Mouse (Mus musculus): Measurements from ENCODE around the gene Pcid2. TPM values are rescaled to one million over a fixed set of nuclear protein-coding genes. Genes with fewer than 3 reads are reported as not detected.
A peak's percentile ranks its signal among the peaks of the same experiment; 100 is the strongest.
"Not testable (repeated sequence)": the region's sequence is repeated elsewhere in the genome, so short reads cannot be mapped to it uniquely, and the experiment has no call there.

The Pcid2 gene
- 10 to 100 TPM in 22 of 26 experiments, 1 to 10 TPM in 4; 7.5 to 42.8 (median 15.3) TPM for total RNA-seq (2018; cell fraction: chromatin; rRNA removed)
- 10 to 100 TPM; 12.0 to 16.1 (median 13.8) TPM for total RNA-seq (2018; cell fraction: cytosol; rRNA removed)
- 10 to 100 TPM in 21 of 26 experiments, 1 to 10 TPM in 5; 8.4 to 25.9 (median 14.2) TPM for total RNA-seq (2018; cell fraction: nucleus; rRNA removed)
- polyA plus RNA-seq (2018): 10.7 to 16.7 TPM (median 13.2 TPM) in 3 replicates

- H3K27ac ChIP-seq: peak within 1 kb of the TSS; percentile 58
- no peaks in the 10 kb centered on the region for H3K36me3 ChIP-seq (ENCODE audit: inconsistent target)
- WGBS (ENCODE audit: missing documents): 1% methylated on average over 73 of the region's 87 CpGs
- H3K79me2 ChIP-seq (ENCODE audit: inconsistent target): peaks cover 86% of the 10 kb centered on the region
- peak within 1 kb of the TSS; percentile 88 for H3K4me3 ChIP-seq (ENCODE audit: inconsistent target)
These were observed at the start of gene Pcid2, which contains the start of gene Cul4a for GRCm38 (mm10) chr8:13105087-13105881. Gene Pcid2 (minus strand): TSS chr8:13105459. Gene Cul4a (plus strand): TSS chr8:13105621.

GRCm38 (mm10) chr8:13154099-13154498, 48.8 kb upstream of the Pcid2 start:
- WGBS (ENCODE audit: missing documents): 88% methylated on average over 9 of the region's 9 CpGs
- peaks cover 2% of the 10 kb centered on the region; the same call in 1 of the 2 replicates for H3K36me3 ChIP-seq (ENCODE audit: inconsistent target)
- peak overlapping the region; percentile 93 for H3K27ac ChIP-seq
- peaks cover 6% of the 10 kb centered on the region; the same call in 1 of the 2 replicates for H3K79me2 ChIP-seq (ENCODE audit: inconsistent target)
- H3K4me3 ChIP-seq (ENCODE audit: inconsistent target): no peak overlapping the region

- peaks cover 6% of the 10 kb centered on the region; the same call in 1 of the 2 replicates for H3K79me2 ChIP-seq (ENCODE audit: inconsistent target)
- 100% methylated on average over 2 of the region's 2 CpGs for WGBS (ENCODE audit: missing documents)
- H3K4me3 ChIP-seq (ENCODE audit: inconsistent target): no peak overlapping the region
- H3K36me3 ChIP-seq (ENCODE audit: inconsistent target): peaks cover 27% of the 10 kb centered on the region; the same call in 1 of the 2 replicates
- no peak overlapping the region for H3K27ac ChIP-seq
These were observed 45.7 kb upstream of the Pcid2 start for GRCm38 (mm10) chr8:13150929-13151328.

DNA sequence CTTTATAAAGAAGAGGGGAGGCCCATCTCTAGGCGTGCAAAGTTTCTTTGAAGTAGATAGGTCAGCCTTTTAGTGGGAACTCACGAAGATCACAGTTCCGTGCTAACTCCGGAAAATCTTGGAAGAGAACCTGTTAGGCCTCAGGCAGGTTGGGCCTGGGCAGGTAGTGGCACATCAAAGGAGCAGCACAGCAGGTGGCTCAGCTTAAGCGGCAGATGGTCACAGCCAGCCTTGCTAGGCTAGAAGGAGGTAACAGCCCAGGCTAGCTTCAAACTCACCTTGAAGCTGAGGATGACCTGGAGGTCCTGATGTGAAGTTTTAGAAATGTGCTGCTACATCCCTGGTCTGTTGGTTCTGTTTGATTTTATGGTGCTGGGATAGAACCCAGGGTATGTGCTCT, 44.6 kb upstream of the Pcid2 start:
- Histone ChIP-seq H3K36me3 (ENCODE audit: inconsistent target) (peaks cover 38% of the 10 kb centered on the region; the same call in 1 of the 2 replicates), H3K4me3 (ENCODE audit: inconsistent target) (no peak overlapping the region), H3K27ac (no peak overlapping the region), H3K79me2 (ENCODE audit: inconsistent target) (peaks cover 6% of the 10 kb centered on the region; the same call in 1 of the 2 replicates)
- WGBS (ENCODE audit: missing documents): 98% methylated on average over 5 of the region's 5 CpGs

DNA sequence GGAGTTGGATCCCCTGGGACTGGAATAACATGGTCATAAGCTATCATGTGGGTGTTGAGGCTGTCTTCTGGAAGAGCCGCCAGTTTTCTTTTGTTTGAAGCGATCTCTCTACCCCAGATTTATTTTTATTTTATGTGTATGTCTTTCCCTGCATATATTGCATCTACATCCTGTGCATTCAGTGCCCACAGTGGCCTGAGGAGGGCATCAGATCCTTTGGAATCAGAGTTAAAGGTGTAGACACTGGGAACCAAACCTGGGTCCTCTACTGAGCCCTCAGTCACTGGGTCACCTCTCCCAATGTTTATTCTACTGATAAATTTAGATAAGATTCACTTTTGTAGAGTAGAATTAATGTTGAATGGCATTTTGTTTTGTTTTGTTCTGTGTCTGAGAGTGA, 44.0 kb upstream of the Pcid2 start:
- 100% methylated on average over 2 of the region's 2 CpGs for WGBS (ENCODE audit: missing documents)
- peaks cover 43% of the 10 kb centered on the region; the same call in 1 of the 2 replicates for H3K36me3 ChIP-seq (ENCODE audit: inconsistent target)
- H3K79me2 ChIP-seq (ENCODE audit: inconsistent target): peaks cover 6% of the 10 kb centered on the region; the same call in 1 of the 2 replicates
- H3K4me3 ChIP-seq (ENCODE audit: inconsistent target): no peak overlapping the region
- H3K27ac ChIP-seq: no peak overlapping the region

GRCm38 (mm10) chr8:13148476-13148875, 43.2 kb upstream of the Pcid2 start:
- peaks cover 3% of the 10 kb centered on the region; the same call in 1 of the 2 replicates for H3K79me2 ChIP-seq (ENCODE audit: inconsistent target)
- H3K4me3 ChIP-seq (ENCODE audit: inconsistent target): no peak overlapping the region
- peaks cover 47% of the 10 kb centered on the region for H3K36me3 ChIP-seq (ENCODE audit: inconsistent target)
- WGBS (ENCODE audit: missing documents): 88% methylated on average over 2 of the region's 2 CpGs
- no peak overlapping the region for H3K27ac ChIP-seq

DNA sequence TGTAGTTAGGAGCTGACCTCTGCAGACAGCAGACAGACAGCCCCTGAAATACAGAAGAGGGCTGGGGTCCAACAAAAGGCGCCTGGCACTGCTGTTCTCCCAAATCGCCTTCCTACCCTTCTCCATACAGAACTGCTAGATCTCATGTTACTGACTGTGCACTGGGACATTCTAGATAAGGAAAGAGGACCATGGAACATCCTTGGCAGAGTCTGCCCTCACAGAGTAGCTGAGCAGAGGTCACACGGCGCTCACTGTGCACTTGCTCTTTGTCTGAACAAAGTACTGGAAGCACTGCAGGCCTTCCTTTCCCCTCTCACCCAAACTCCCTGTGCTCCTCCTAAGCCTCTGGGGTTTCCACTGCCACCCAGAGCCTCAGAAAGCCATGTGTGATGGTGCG, 36.4 kb upstream of the Pcid2 start:
- 100% methylated on average over 5 of the region's 5 CpGs for WGBS (ENCODE audit: missing documents)
- H3K36me3 ChIP-seq (ENCODE audit: inconsistent target): peaks cover 95% of the 10 kb centered on the region
- H3K79me2 ChIP-seq (ENCODE audit: inconsistent target): no peaks in the 10 kb centered on the region
- no peak overlapping the region for H3K4me3 ChIP-seq (ENCODE audit: inconsistent target)
- H3K27ac ChIP-seq: no peak overlapping the region

DNA sequence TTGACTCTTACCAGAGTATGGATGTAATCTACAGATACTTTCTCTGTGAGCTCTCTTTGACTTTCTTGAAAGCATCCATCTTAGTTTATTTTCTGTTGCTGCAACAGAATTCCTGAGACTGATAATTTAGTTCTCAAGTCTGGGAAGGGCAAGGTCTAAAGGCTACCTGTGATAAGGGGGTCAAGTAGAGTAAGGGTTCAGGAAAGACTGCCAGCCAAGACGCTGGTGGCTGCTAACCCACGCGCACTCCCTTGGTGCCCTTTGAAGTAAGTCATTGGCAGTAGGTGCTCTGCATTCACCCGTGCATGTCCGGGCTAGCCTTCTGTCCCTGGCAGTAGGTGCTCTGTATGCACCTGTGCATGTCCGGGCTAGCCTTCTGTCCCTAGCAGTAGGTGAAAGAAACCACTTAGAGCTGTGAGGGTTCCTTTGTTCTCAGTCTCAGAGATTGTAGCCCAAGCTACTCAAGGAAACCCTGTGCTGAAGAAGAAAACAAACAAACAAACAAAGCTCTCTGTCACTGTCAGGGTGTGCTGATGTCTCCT, 34.5 kb upstream of the Pcid2 start:
- Histone ChIP-seq H3K79me2 (ENCODE audit: inconsistent target) (no peaks in the 10 kb centered on the region), H3K27ac (no peak overlapping the region), H3K36me3 (ENCODE audit: inconsistent target) (peaks cover 92% of the 10 kb centered on the region), H3K4me3 (ENCODE audit: inconsistent target) (no peak overlapping the region)
- WGBS (ENCODE audit: missing documents): 89% methylated on average over 6 of the region's 6 CpGs

DNA sequence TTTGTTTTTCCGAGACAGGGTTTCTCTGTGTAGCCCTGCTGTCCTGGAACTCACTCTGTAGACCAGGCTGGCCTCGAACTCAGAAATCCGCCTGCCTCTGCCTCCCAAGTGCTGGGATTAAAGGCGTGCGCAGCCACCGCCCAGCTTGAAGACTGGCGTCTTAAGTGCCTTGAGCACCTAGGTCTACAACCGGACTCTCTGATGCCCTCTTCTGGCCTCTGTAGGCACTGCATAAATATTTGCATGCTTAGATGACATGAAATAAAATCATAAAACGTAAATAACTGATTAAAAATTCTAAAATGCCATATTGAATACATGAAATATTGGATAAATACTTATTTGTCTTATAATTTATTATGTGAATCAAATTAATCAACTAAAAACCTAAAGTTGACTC, 27.0 kb upstream of the Pcid2 start:
- H3K27ac ChIP-seq; H3K4me3 ChIP-seq (ENCODE audit: inconsistent target); H3K79me2 ChIP-seq (ENCODE audit: inconsistent target): not testable (repeated sequence)
- H3K36me3 ChIP-seq (ENCODE audit: inconsistent target): peaks cover 68% of the 10 kb centered on the region
- WGBS (ENCODE audit: missing documents): 72% methylated on average over 9 of the region's 9 CpGs

GRCm38 (mm10) chr8:13124897-13125296, 19.6 kb upstream of the Pcid2 start:
- 96% methylated on average over 6 of the region's 8 CpGs for WGBS (ENCODE audit: missing documents)
- peaks cover 66% of the 10 kb centered on the region for H3K36me3 ChIP-seq (ENCODE audit: inconsistent target)
- no peak overlapping the region for H3K4me3 ChIP-seq (ENCODE audit: inconsistent target)
- H3K79me2 ChIP-seq (ENCODE audit: inconsistent target): no peaks in the 10 kb centered on the region
- H3K27ac ChIP-seq: no peak overlapping the region

- Histone ChIP-seq H3K4me3 (ENCODE audit: inconsistent target) (no peak overlapping the region), H3K27ac (no peak overlapping the region), H3K36me3 (ENCODE audit: inconsistent target) (peaks cover 56% of the 10 kb centered on the region), H3K79me2 (ENCODE audit: inconsistent target) (no peaks in the 10 kb centered on the region)
- 91% methylated on average over 7 of the region's 7 CpGs for WGBS (ENCODE audit: missing documents)
These were observed 17.7 kb upstream of the Pcid2 start for GRCm38 (mm10) chr8:13122887-13123421.

- Histone ChIP-seq H3K36me3 (ENCODE audit: inconsistent target) (peaks cover 39% of the 10 kb centered on the region), H3K79me2 (ENCODE audit: inconsistent target) (peaks cover 7% of the 10 kb centered on the region; the same call in 1 of the 2 replicates), H3K27ac (no peak overlapping the region), H3K4me3 (ENCODE audit: inconsistent target) (no peak overlapping the region)
- 72% methylated on average over 7 of the region's 7 CpGs for WGBS (ENCODE audit: missing documents)
These were observed 15.8 kb upstream of the Pcid2 start for GRCm38 (mm10) chr8:13120882-13121665.

DNA sequence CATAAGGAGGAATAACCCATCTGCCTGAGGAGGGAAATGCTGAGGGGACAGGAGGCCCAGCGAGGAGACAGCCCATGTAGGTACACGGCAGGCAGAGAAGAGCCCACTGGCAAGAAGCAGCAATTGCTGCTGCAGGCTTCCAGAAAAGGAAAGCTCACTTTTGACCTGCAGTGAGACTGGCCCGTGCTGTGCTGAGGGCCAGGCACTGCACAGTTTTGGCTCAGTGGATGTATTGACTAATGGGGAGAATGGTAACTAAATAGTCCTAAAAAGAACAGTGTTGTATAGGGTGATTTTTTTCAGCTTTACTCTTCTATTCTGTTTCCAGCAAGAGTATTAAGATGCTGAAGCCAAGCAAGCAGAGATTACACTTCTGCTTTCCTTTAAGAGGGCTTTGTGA, 13.3 kb upstream of the Pcid2 start:
- Histone ChIP-seq H3K4me3 (ENCODE audit: inconsistent target) (no peak overlapping the region), H3K36me3 (ENCODE audit: inconsistent target) (peaks cover 18% of the 10 kb centered on the region), H3K27ac (no peak overlapping the region), H3K79me2 (ENCODE audit: inconsistent target) (peaks cover 33% of the 10 kb centered on the region)
- WGBS (ENCODE audit: missing documents): 93% methylated on average over 3 of the region's 3 CpGs

DNA sequence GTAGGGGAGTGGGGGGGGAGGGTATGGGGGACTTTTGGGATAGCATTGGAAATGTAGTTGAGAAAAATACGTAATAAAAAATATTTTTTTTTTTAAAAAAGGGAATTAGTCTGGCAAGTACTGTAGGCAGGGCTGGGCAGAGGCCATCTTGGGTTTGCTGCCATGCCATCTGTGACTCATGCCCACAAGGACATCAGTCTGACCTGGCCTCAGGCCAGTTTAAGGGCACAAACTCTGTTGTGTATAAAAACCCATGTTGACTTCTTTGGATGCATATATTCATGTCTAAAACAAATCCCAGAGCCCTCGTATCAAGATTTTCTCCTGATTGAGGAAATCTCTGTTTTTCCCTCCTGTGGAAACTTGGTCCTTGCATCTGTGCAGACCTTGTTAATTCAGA, 11.8 kb upstream of the Pcid2 start:
- H3K36me3 ChIP-seq (ENCODE audit: inconsistent target): peaks cover 13% of the 10 kb centered on the region
- peaks cover 47% of the 10 kb centered on the region for H3K79me2 ChIP-seq (ENCODE audit: inconsistent target)
- H3K4me3 ChIP-seq (ENCODE audit: inconsistent target): no peak overlapping the region
- no peak overlapping the region for H3K27ac ChIP-seq
- 100% methylated on average over 1 of the region's 2 CpGs for WGBS (ENCODE audit: missing documents)
